Mouse (Mus musculus): Measurements from ENCODE around the gene 5031439G07Rik.

- TF ChIP-seq POLR2A (IDR thresholded peaks at IDR 0.05; ENCODE audit: insufficient read depth, low read depth, low read length) (no peak), CTCF (IDR thresholded peaks at IDR 0.05; ENCODE audit: insufficient read depth, low read depth, low read length) (no peak)
Measured at GRCm38 (mm10) chr15:85016951-85017664, 28.8 kb upstream of the 5031439G07Rik start, which contains the start of gene Upk3a.
